Mouse (Mus musculus) ES-Bruce4 (cell line): ENCODE measurements around the gene Cacna1d.

ENCODE experiments used
- CTCF ChIP-seq: IDR thresholded peaks from one replicate; pipeline ENCODE4 v1.8.1; 2011; ENCODE audit warnings: low read depth, low read length
- EP300 ChIP-seq: IDR thresholded peaks from 2 replicates; pipeline ENCODE4 v1.6.1; 2011; ENCODE audit warnings: low read depth, low read length; ENCODE audit not compliant: insufficient read depth
- POLR2A ChIP-seq: IDR thresholded peaks from one replicate; pipeline ENCODE4 v1.8.1; 2011; ENCODE audit warnings: low read length; ENCODE audit not compliant: insufficient read depth

- no peak for TF ChIP-seq CTCF
- TF ChIP-seq POLR2A: no peak
- TF ChIP-seq EP300: no peak
Observed at GRCm38 (mm10) chr14:30242818-30243205, 248.4 kb downstream of the Cacna1d start.
